Mouse (Mus musculus) forebrain, embryonic 16.5 days (tissue): Measurements from ENCODE around the gene Rftn1. TPM values are rescaled to one million over a fixed set of nuclear protein-coding genes. Genes with fewer than 3 reads are reported as not detected.

ENCODE experiments used
- ATAC-seq: fragments of 200-750 bp; cut with Nextera tagmentation; 2 replicates; pipeline ENCODE4 v1.8.0; 2017; ENCODE audit warnings: mild to moderate bottlenecking, moderate library complexity
- H3K27ac ChIP-seq: fragments of 300-500 bp; sonication (generic); 2 replicates; pipeline ENCODE4 v1.5.1; 2014; ENCODE audit warnings: low read length, control low read depth
- H3K27me3 ChIP-seq: fragments of 300-500 bp; sonication (generic); replicated peaks from 2 replicates; pipeline ENCODE4 v1.6.1; 2014; ENCODE audit warnings: low read length; ENCODE audit not compliant: control insufficient read depth, insufficient read depth
- H3K36me3 ChIP-seq: fragments of 300-500 bp; sonication (generic); 2 replicates; pipeline ENCODE4 v1.6.1; 2014; ENCODE audit not compliant: control insufficient read depth, insufficient read depth
- H3K4me1 ChIP-seq: fragments of 300-500 bp; sonication (generic); replicated peaks from 2 replicates; pipeline ENCODE4 v1.6.1; 2014; ENCODE audit warnings: low read length; ENCODE audit not compliant: control insufficient read depth, insufficient read depth
- H3K4me2 ChIP-seq: fragments of 300-500 bp; sonication (generic); 2 replicates; pipeline ENCODE4 v1.6.1; 2014; ENCODE audit warnings: mild to moderate bottlenecking, low read length, control low read depth
- H3K4me3 ChIP-seq: fragments of 300-500 bp; sonication (generic); replicated peaks from 2 replicates; pipeline ENCODE4 v1.5.1; 2014; ENCODE audit warnings: mild to moderate bottlenecking, low read length, control low read depth
- H3K9ac ChIP-seq: fragments of 300-500 bp; sonication (generic); replicated peaks from 2 replicates; pipeline ENCODE4 v1.6.1; 2014; ENCODE audit warnings: low read depth, low read length, control low read depth
- H3K9me3 ChIP-seq: fragments of 300-500 bp; sonication (generic); 2 replicates; pipeline ENCODE4 v1.6.1; 2016; ENCODE audit warnings: low read length; ENCODE audit not compliant: control insufficient read depth
- WGBS: fragments of 180-500 bp; shearing (Covaris S2); extraction: QIAGEN DNeasy Blood & Tissue Kit; methylation state at CpG from one replicate; pipeline ENCODE4 v1.1.7; 2014; 5-methylcytosine and 5-hydroxymethylcytosine counted together
- polyA plus RNA-seq: library from polyadenylated mRNA; unstranded; fragments of >200 nt; fragmentation: Nextera tagmentation; extraction: Ambion mirVana; gene quantifications from 2 replicates; pipeline ENCODE4 v1.2.1, GENCODE M21; 2015

Rftn1 gene
- polyA plus RNA-seq, 1 experiment from 2014 or later, result 24.6 TPM

GRCm38 (mm10) chr17:49974996-49975395 is 215.5 kb downstream of the Rftn1 start:
- H3K9me3 ChIP-seq, result peaks cover 3% of the 10 kb centered on the region
- ATAC-seq, result no peak
- H3K9ac ChIP-seq, result no peak overlapping the region
- H3K4me1 ChIP-seq, result peaks cover 5% of the 10 kb centered on the region; the same call in 1 of the 2 replicates
- no peak overlapping the region for H3K4me2 ChIP-seq
- H3K27me3 ChIP-seq, result no peaks in the 10 kb centered on the region
- WGBS, result 81% methylated on average over 6 of the region's 6 CpGs
- no peaks in the 10 kb centered on the region for H3K36me3 ChIP-seq
- H3K27ac ChIP-seq, result no peak overlapping the region
- H3K4me3 ChIP-seq, result no peak overlapping the region

GRCm38 (mm10) chr17:49972164-49972563 is 218.3 kb downstream of the Rftn1 start:
- peaks cover 1% of the 10 kb centered on the region; the same call in 1 of the 2 replicates for H3K4me1 ChIP-seq
- H3K4me2 ChIP-seq, result no peak overlapping the region
- ATAC-seq, result no peak
- no peaks in the 10 kb centered on the region for H3K27me3 ChIP-seq
- H3K9me3 ChIP-seq, result peaks cover 3% of the 10 kb centered on the region
- 90% methylated on average over 1 of the region's 1 CpGs for WGBS
- no peak overlapping the region for H3K27ac ChIP-seq
- H3K9ac ChIP-seq, result no peak overlapping the region
- no peak overlapping the region for H3K4me3 ChIP-seq
- no peaks in the 10 kb centered on the region for H3K36me3 ChIP-seq

- H3K9me3 ChIP-seq, result peaks cover 3% of the 10 kb centered on the region
- peaks cover 9% of the 10 kb centered on the region; the same call in 1 of the 2 replicates for H3K4me1 ChIP-seq
- H3K36me3 ChIP-seq, result no peaks in the 10 kb centered on the region
- no peaks in the 10 kb centered on the region for H3K27me3 ChIP-seq
- no peak overlapping the region for H3K27ac ChIP-seq
- no peak overlapping the region for H3K4me2 ChIP-seq
- H3K9ac ChIP-seq, result no peak overlapping the region
- no peak overlapping the region for H3K4me3 ChIP-seq
- ATAC-seq, result no peak
These were observed 219.4 kb downstream of the Rftn1 start for GRCm38 (mm10) chr17:49971057-49971456.

GRCm38 (mm10) chr17:49968467-49969207 is 221.8 kb downstream of the Rftn1 start:
- Histone ChIP-seq H3K27me3 (no peaks in the 10 kb centered on the region), H3K9me3 (peaks cover 3% of the 10 kb centered on the region), H3K36me3 (no peaks in the 10 kb centered on the region), H3K4me1 (peaks cover 14% of the 10 kb centered on the region), H3K4me3 (no peak overlapping the region), H3K9ac (no peak overlapping the region), H3K4me2 (no peak overlapping the region), H3K27ac (no peak overlapping the region)
- 73% methylated on average over 9 of the region's 9 CpGs for WGBS
- ATAC-seq, result peak; percentile 56

- Histone ChIP-seq H3K27me3 (no peaks in the 10 kb centered on the region), H3K9me3 (peaks cover 3% of the 10 kb centered on the region), H3K27ac (peak overlapping the region; percentile 77), H3K4me3 (no peak overlapping the region), H3K4me1 (peaks cover 14% of the 10 kb centered on the region), H3K4me2 (no peak overlapping the region), H3K9ac (no peak overlapping the region), H3K36me3 (no peaks in the 10 kb centered on the region)
- WGBS, result 46% methylated on average over 17 of the region's 17 CpGs
- ATAC-seq, result peak; percentile 78
These were observed 224.4 kb downstream of the Rftn1 start for GRCm38 (mm10) chr17:49965846-49966762.

GRCm38 (mm10) chr17:49965035-49965434 is 225.4 kb downstream of the Rftn1 start:
- no peaks in the 10 kb centered on the region for H3K36me3 ChIP-seq
- ATAC-seq, result no peak
- no peak overlapping the region for H3K4me2 ChIP-seq
- H3K4me3 ChIP-seq, result no peak overlapping the region
- WGBS, result 72% methylated on average over 7 of the region's 7 CpGs
- H3K9me3 ChIP-seq, result no peaks in the 10 kb centered on the region
- peak overlapping the region; percentile 2; the same call in 1 of the 2 replicates for H3K27ac ChIP-seq
- H3K9ac ChIP-seq, result no peak overlapping the region
- H3K27me3 ChIP-seq, result no peaks in the 10 kb centered on the region
- peaks cover 14% of the 10 kb centered on the region for H3K4me1 ChIP-seq

- no peak overlapping the region for H3K27ac ChIP-seq
- H3K9ac ChIP-seq, result no peak overlapping the region
- ATAC-seq, result no peak
- H3K36me3 ChIP-seq, result no peaks in the 10 kb centered on the region
- H3K4me3 ChIP-seq, result no peak overlapping the region
- 93% methylated on average over 6 of the region's 6 CpGs for WGBS
- no peak overlapping the region for H3K4me2 ChIP-seq
- H3K27me3 ChIP-seq, result no peaks in the 10 kb centered on the region
- H3K4me1 ChIP-seq, result peaks cover 14% of the 10 kb centered on the region
- no peaks in the 10 kb centered on the region for H3K9me3 ChIP-seq
These were observed 226.0 kb downstream of the Rftn1 start for GRCm38 (mm10) chr17:49964471-49964870.

GRCm38 (mm10) chr17:49959021-49959420 is 231.5 kb downstream of the Rftn1 start:
- Histone ChIP-seq H3K27ac (no peak overlapping the region), H3K4me1 (no peaks in the 10 kb centered on the region), H3K36me3 (no peaks in the 10 kb centered on the region), H3K27me3 (no peaks in the 10 kb centered on the region), H3K4me2 (no peak overlapping the region), H3K9ac (no peak overlapping the region), H3K4me3 (no peak overlapping the region), H3K9me3 (no peaks in the 10 kb centered on the region)
- no peak for ATAC-seq

GRCm38 (mm10) chr17:49951856-49952607 is 238.4 kb downstream of the Rftn1 start:
- Histone ChIP-seq H3K27me3 (no peaks in the 10 kb centered on the region), H3K4me2 (peak overlapping the region; percentile 58), H3K4me3 (peak overlapping the region; percentile 31), H3K36me3 (no peaks in the 10 kb centered on the region), H3K9ac (peak overlapping the region; percentile 39), H3K9me3 (no peaks in the 10 kb centered on the region), H3K27ac (peak overlapping the region; percentile 54), H3K4me1 (peaks cover 10% of the 10 kb centered on the region)
- peak; percentile 62 for ATAC-seq
- 15% methylated on average over 22 of the region's 22 CpGs for WGBS
